Mouse (Mus musculus): Measurements from ENCODE around the gene Krt86.
"Not testable (repeated sequence)": the region's sequence is repeated elsewhere in the genome, so short reads cannot be mapped to it uniquely, and the experiment has no call there.

Krt86 gene

GRCm38 (mm10) chr15:101492718-101493117 lies 19.4 kb downstream of the Krt86 start:
- no peak for DNase-seq (ENCODE audit: low spot score in 2 of 2)

GRCm38 (mm10) chr15:101493713-101494112 lies 20.4 kb downstream of the Krt86 start:
- DNase-seq (ENCODE audit: low spot score in 2 of 2), result no peak

DNA sequence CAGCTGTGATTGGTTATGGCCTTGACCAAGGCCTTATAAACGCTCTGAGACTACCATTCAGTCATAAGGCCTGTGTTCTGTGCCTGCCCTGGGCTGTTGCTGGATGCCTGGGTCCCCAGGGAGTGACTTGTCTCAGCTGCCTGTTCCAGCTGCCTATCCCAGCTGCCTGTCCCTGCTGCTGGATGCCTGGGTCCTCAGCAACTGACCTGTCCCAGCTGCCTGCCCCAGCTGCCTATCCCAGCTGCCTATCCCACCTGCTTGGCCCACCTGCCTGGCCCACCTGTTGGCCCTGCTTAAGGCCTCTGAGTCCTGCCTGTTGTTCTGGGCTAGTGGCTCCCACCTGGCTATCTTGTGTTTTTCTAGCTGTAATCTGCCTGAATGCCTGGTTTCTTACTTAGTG lies 20.9 kb downstream of the Krt86 start:
- no peak for DNase-seq (ENCODE audit: low spot score in 2 of 2)

DNA sequence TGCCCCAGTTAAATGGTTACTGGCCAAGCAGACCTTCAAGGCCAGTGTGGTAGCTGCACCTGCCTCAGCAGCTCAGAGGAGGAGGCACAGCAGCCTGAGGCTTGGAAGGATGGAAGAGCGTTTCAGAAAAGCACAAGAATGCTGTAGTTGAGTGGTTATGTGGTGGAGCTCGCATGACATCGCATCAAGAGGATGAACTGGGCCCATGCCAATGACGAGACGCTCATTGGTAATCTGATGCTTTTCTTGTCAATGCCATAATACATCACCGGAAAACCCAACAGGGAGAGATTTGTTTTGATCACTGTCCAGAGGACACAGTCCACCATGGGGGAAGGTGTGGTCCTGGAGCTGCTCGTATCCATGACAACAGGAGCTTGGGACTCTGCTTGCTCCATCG lies 22.0 kb downstream of the Krt86 start:
- no peak for DNase-seq (ENCODE audit: low spot score in 2 of 2)

DNA sequence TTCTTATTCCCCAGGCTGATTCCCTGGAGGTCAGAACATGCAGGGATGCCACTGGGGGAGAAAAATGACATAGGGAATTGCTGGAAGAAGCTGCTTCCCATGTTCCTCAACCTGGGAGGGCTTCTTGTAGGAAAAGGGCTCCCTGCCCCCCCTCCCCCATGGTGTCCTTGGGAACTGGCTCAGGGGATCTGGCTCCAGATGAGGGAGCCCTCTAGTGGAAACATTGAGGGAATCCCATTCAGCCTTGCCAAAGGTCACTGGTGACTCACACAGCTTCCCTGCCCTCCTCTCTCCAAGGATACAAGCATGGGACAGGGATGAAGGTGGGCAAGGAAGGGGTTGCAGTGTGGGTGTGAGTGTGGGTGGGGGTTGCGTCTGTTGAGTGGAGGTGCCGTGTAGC lies 23.9 kb downstream of the Krt86 start:
- DNase-seq (ENCODE audit: low spot score in 2 of 2), result peak; percentile 22 to 28

DNA sequence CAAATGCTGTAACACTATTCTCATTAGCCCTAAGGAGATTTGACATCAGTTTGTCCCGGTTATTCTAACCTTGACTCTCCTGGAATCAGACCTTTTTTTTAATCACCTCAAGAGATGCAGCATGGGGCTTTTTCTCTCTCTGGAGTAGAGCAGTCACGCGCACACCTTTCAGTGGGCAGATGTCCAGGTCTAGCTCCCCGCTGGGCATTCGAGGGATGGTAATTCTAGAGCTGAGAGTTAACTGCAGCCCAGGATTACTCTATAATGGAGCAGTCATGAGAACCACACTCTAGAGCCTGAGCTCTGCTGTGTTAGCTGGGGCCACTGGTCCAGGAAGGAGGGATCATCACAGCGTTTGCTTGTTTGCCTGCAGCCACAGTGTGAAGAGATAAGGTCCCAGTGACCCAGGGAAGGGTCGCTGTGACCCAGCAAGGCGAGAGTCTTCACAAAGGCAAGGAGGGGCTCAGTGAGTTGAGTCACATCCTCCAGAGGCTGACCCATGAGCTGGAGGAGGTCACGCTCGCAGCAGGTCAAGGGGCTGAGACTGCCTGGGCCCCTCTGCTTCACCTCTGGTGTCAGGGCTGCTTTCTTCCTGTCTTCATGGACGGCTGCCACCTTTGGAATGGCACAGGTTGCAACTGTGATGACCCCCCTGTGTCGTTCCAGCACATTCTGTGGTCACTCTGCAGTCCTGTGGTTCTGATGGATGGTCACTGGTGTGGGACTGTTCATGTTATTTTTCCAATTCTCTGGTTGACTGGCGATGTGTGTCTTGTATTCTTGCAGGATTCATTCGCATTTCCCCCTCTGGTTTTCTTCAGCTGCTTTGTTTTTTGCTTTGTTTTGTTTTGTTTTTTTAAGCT lies 33.8 kb downstream of the Krt86 start:
- DNase-seq (ENCODE audit: low spot score in 2 of 2), result no peak

GRCm38 (mm10) chr15:101508247-101508646 lies 35.0 kb downstream of the Krt86 start:
- DNase-seq (ENCODE audit: low spot score in 2 of 2), result no peak

DNA sequence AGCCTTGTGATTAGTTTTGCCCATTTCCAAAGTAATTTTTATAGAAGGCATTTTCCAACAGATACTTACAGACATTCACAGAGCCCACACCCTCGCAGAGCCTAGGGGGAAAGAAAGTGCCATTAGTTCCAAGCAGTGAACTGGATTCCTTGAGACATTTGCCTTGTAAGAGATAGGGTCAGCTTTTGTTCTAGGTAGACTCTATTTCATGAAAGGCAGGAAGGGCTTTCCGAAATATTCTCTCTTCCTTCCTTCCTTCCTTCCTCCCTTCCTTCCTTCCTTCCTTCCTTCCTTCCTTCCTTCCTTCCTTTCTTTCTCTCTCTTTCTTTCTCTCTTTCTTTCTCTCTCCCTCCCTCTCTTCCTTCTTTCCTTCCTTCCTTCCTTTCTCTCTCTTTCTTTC lies 43.9 kb downstream of the Krt86 start, which contains the start of gene Gm49425:
Gm49425 (minus strand) TSS at position 101 of the 400 bp plus-strand sequence.
- not testable (repeated sequence) for DNase-seq (ENCODE audit: low spot score in 2 of 2)

DNA sequence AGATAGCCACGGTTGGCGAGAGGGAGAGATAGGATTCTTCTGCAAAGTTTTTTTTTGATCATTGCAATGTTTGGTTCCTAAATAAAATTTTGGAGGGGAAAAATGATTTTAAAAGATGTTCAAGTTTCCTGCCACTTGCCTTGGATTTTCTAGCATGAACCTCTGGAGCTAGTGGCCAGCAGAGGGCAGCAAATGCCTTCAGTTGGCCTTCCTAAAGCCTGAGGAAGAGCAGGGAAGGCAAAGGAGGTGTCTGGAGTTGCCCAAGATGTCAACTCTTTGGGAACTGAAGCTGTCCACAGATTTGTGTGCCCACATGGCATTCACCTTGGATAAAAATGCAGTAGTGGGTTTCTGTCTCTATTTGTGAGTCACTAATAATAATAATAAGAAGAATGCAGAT lies 46.5 kb downstream of the Krt86 start:
- peak; percentile 45 to 62 for DNase-seq (ENCODE audit: low spot score in 2 of 2)

DNA sequence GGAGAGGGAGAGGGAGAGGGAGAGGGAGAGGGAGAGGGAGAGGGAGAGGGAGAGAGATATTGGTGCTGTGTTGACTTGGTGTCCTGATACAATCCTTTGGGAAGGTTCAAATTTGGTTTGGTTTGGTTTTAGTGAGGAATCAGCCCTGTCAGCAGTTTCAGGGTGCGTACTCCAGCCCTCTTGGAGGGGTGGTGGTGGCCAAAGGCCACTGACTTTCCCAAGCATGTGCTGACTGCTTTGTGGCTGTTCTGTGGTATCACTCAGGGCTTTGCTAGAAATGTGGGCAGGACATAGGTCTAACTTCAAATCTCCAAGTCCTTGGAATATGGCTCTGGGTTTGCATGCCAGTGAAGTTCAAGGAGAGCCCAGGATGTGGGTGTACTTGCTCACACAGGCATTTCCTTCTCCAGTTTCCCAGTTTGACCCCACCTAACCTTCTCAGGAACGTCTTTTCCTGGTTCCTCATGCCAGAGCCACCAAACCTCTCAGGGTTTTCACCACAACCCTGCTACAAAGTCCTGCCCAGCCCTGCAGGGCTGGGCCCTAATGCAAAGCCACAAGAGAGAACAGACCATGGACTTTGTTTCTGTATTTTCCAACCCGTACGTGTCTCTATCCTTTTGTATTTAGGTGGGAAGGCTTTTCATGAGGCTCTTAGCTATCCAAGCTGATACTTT lies 49.4 kb downstream of the Krt86 start:
- DNase-seq (ENCODE audit: low spot score in 2 of 2), result no peak

Data from urinary bladder, adult 18-20 months (tissue).